Mouse (Mus musculus) forebrain, embryonic 14.5 days (tissue): ENCODE results near the gene Ston2. TPM values are rescaled to one million over a fixed set of nuclear protein-coding genes. Genes with fewer than 3 reads are reported as not detected.

Source experiments
- ATAC-seq: fragments of 200-750 bp; cut with Nextera tagmentation; 2 replicates; pipeline ENCODE4 v1.8.0; 2017; ENCODE audit warnings: mild to moderate bottlenecking, moderate library complexity
- DNase-seq: peaks from one replicate; pipeline ENCODE4 v3.0.0-alpha.2; 2015; ENCODE audit warnings: low spot score
- H3K27ac ChIP-seq: fragments of 300-500 bp; sonication (generic); 2 replicates; pipeline ENCODE4 v1.5.1; 2014; ENCODE audit warnings: low read depth, mild to moderate bottlenecking, control low read depth, low read length, moderate library complexity
- H3K27me3 ChIP-seq: fragments of 300-500 bp; sonication (generic); replicated peaks from 2 replicates; pipeline ENCODE4 v1.6.1; 2014; ENCODE audit warnings: low read length, control low read depth, mixed read lengths; ENCODE audit not compliant: control insufficient read depth, insufficient read depth
- H3K36me3 ChIP-seq: fragments of 300-500 bp; sonication (generic); 2 replicates; pipeline ENCODE4 v1.6.1; 2014; ENCODE audit warnings: low read length, control low read depth; ENCODE audit not compliant: control insufficient read depth, insufficient read depth
- H3K4me1 ChIP-seq: fragments of 300-500 bp; sonication (generic); 2 replicates; pipeline ENCODE4 v1.6.1; 2014; ENCODE audit warnings: antibody characterized with exemption, low read length, control low read depth; ENCODE audit not compliant: control insufficient read depth, insufficient read depth
- H3K4me2 ChIP-seq: fragments of 300-500 bp; sonication (generic); 2 replicates; pipeline ENCODE4 v1.6.1; 2014; ENCODE audit warnings: mild to moderate bottlenecking, control low read depth, low read length
- H3K4me3 ChIP-seq: fragments of 300-500 bp; sonication (generic); 2 replicates; pipeline ENCODE4 v1.5.1; 2014; ENCODE audit warnings: low read depth, low read length, control low read depth
- H3K9ac ChIP-seq: fragments of 300-500 bp; sonication (generic); 2 replicates; pipeline ENCODE4 v1.6.1; 2014; ENCODE audit warnings: mild to moderate bottlenecking, low read length, control low read depth, moderate library complexity
- H3K9me3 ChIP-seq: fragments of 300-500 bp; sonication (generic); replicated peaks from 2 replicates; pipeline ENCODE4 v1.6.1; 2016; ENCODE audit warnings: low read length, control low read depth, mixed read lengths; ENCODE audit not compliant: control insufficient read depth
- WGBS: fragments of 180-500 bp; shearing (Covaris S2); extraction: QIAGEN DNeasy Blood & Tissue Kit; methylation state at CpG from one replicate; pipeline ENCODE4 v1.1.7; 2014; 5-methylcytosine and 5-hydroxymethylcytosine counted together
- polyA plus RNA-seq: library from polyadenylated mRNA; unstranded; fragments of >200 nt; fragmentation: Nextera tagmentation; extraction: Ambion mirVana; gene quantifications from 2 replicates; pipeline ENCODE4 v1.2.1, GENCODE M21; 2014

Ston2 gene
- polyA plus RNA-seq, 1 experiment from 2014 or later: 5.6 TPM

- no peak for ATAC-seq
- Histone ChIP-seq H3K36me3 (peaks cover 10% of the 10 kb centered on the region; the same call in 1 of the 2 replicates), H3K4me2 (no peak overlapping the region), H3K27me3 (no peaks in the 10 kb centered on the region), H3K9me3 (no peaks in the 10 kb centered on the region; the same call in 1 of the 2 replicates), H3K4me3 (no peak overlapping the region), H3K9ac (no peak overlapping the region), H3K27ac (no peak overlapping the region), H3K4me1 (no peaks in the 10 kb centered on the region)
- no peak for DNase-seq
- 87% methylated on average over 15 of the region's 15 CpGs for WGBS
Measured at GRCm38 (mm10) chr12:91734246-91735027, 53.8 kb downstream of the Ston2 start.

DNA sequence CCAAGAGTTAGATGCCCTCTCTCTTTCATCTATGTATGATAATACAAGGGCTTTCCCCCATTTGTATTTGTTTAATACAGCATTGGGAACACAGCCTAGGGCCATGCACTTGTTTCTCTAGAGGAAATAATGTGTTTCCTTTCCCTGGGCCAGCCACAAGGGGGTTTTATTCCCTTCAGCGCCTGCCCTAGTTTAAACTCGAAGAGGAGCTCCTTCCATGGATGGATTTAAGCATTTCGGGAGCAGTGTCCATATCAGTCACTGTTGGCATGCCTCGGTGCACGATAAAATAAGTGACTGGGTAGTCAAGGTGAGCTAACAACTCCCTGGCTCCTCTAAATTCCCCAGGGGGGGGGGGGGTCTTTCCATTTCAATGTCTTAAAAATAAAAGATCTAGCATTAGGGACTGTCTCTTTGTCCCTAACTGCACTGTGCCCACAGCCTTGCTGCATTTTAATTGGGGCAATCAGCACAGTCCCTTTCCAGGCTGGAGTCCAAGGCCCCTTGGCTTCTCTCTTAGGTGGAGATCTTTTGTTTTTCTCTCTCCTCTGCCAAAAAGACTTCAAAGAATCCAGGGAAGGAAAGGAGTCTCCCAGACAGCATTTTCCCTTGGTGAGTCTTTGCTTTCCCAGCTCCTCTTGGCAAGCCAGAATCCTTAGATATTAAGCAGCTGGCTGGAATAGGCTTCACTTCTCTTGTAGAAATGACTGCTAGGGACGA lies 55.3 kb downstream of the Ston2 start:
- no peak overlapping the region for H3K9ac ChIP-seq
- peak overlapping the region; percentile 61; the same call in 1 of the 2 replicates for H3K27ac ChIP-seq
- H3K27me3 ChIP-seq: no peaks in the 10 kb centered on the region
- H3K4me3 ChIP-seq: no peak overlapping the region
- peaks cover 10% of the 10 kb centered on the region; the same call in 1 of the 2 replicates for H3K36me3 ChIP-seq
- DNase-seq: peak; percentile 87
- H3K4me1 ChIP-seq: no peaks in the 10 kb centered on the region
- 31% methylated on average over 6 of the region's 6 CpGs for WGBS
- no peaks in the 10 kb centered on the region; the same call in 1 of the 2 replicates for H3K9me3 ChIP-seq
- ATAC-seq: peak; percentile 93
- no peak overlapping the region for H3K4me2 ChIP-seq

GRCm38 (mm10) chr12:91726202-91726601 lies 62.0 kb downstream of the Ston2 start:
- Histone ChIP-seq H3K27me3 (no peaks in the 10 kb centered on the region), H3K27ac (no peak overlapping the region), H3K9me3 (no peaks in the 10 kb centered on the region), H3K4me3 (no peak overlapping the region), H3K4me2 (no peak overlapping the region), H3K36me3 (no peaks in the 10 kb centered on the region), H3K4me1 (no peaks in the 10 kb centered on the region), H3K9ac (no peak overlapping the region)
- ATAC-seq (no peak), DNase-seq (no peak)
- 89% methylated on average over 7 of the region's 7 CpGs for WGBS

- 82% methylated on average over 6 of the region's 6 CpGs for WGBS
- Histone ChIP-seq H3K9me3 (no peaks in the 10 kb centered on the region), H3K36me3 (no peaks in the 10 kb centered on the region), H3K4me3 (no peak overlapping the region), H3K9ac (no peak overlapping the region), H3K4me2 (no peak overlapping the region), H3K4me1 (no peaks in the 10 kb centered on the region), H3K27me3 (no peaks in the 10 kb centered on the region), H3K27ac (no peak overlapping the region)
- ATAC-seq (no peak), DNase-seq (no peak)
Measured at GRCm38 (mm10) chr12:91723912-91724311, 64.3 kb downstream of the Ston2 start.

- DNase-seq (no peak), ATAC-seq (no peak)
- Histone ChIP-seq H3K4me1 (no peaks in the 10 kb centered on the region), H3K4me2 (no peak overlapping the region), H3K36me3 (no peaks in the 10 kb centered on the region), H3K27me3 (no peaks in the 10 kb centered on the region), H3K4me3 (no peak overlapping the region), H3K9me3 (no peaks in the 10 kb centered on the region), H3K9ac (no peak overlapping the region), H3K27ac (no peak overlapping the region)
- 81% methylated on average over 7 of the region's 7 CpGs for WGBS
Measured at GRCm38 (mm10) chr12:91719134-91719533, 69.1 kb downstream of the Ston2 start.

DNA sequence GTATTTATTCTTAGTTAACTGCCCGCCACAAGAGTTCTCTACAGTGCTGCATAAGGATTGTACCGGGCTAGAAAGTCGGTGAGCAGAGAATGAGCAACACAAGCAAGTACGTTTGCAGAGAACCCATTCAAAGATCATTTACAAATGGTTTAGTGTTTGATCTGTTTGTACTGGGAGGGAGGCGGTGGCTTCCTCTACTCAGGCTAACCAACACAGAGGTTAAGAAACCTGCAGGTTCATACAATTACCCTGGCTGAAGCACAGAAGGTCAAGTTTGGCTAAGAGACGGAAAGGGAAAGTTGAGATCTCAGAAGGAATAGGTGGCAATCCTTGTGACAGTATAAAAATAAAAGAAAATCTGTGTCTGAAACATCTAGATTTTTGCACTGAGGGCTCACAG lies 72.5 kb downstream of the Ston2 start:
- peaks cover 6% of the 10 kb centered on the region for H3K4me1 ChIP-seq
- no peaks in the 10 kb centered on the region for H3K27me3 ChIP-seq
- no peak overlapping the region for H3K4me3 ChIP-seq
- no peaks in the 10 kb centered on the region for H3K9me3 ChIP-seq
- no peak for ATAC-seq
- no peak overlapping the region for H3K4me2 ChIP-seq
- 79% methylated on average over 6 of the region's 6 CpGs for WGBS
- no peak overlapping the region for H3K9ac ChIP-seq
- DNase-seq: no peak
- no peak overlapping the region for H3K27ac ChIP-seq
- no peaks in the 10 kb centered on the region for H3K36me3 ChIP-seq

GRCm38 (mm10) chr12:91713358-91713757 lies 74.8 kb downstream of the Ston2 start:
- H3K36me3 ChIP-seq: no peaks in the 10 kb centered on the region
- no peak overlapping the region for H3K27ac ChIP-seq
- DNase-seq: no peak
- no peaks in the 10 kb centered on the region for H3K9me3 ChIP-seq
- peaks cover 10% of the 10 kb centered on the region for H3K4me1 ChIP-seq
- ATAC-seq: no peak
- no peak overlapping the region for H3K4me2 ChIP-seq
- H3K4me3 ChIP-seq: no peak overlapping the region
- 92% methylated on average over 7 of the region's 7 CpGs for WGBS
- no peak overlapping the region for H3K9ac ChIP-seq
- H3K27me3 ChIP-seq: no peaks in the 10 kb centered on the region

GRCm38 (mm10) chr12:91711655-91712054 lies 76.5 kb downstream of the Ston2 start:
- H3K4me1 ChIP-seq: peaks cover 20% of the 10 kb centered on the region
- no peak overlapping the region for H3K4me2 ChIP-seq
- DNase-seq (no peak), ATAC-seq (no peak)
- no peak overlapping the region for H3K27ac ChIP-seq
- no peaks in the 10 kb centered on the region for H3K36me3 ChIP-seq
- H3K9me3 ChIP-seq: no peaks in the 10 kb centered on the region
- H3K27me3 ChIP-seq: no peaks in the 10 kb centered on the region
- H3K9ac ChIP-seq: no peak overlapping the region
- no peak overlapping the region for H3K4me3 ChIP-seq
- WGBS: 93% methylated on average over 4 of the region's 4 CpGs

DNA sequence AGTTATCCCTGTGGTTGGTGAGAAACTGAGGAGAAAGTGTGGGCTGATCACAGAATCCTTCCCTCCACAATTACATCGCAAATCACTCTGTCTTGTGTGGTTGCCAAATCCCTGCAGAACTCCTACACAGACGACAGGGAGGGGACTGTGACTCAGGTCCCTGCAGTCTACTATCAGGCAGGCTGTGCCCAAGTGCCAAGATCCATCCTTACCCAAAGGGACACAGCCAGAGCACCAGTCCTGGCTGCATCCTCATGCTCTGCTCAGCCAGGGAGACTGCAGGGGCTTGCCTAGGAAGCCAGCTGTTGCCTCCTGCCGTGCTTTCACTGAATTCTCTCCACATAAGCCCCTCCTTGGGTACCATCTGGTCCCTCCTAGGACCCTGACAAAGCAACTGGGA lies 77.3 kb downstream of the Ston2 start:
- H3K9ac ChIP-seq: no peak overlapping the region
- H3K9me3 ChIP-seq: no peaks in the 10 kb centered on the region
- peak overlapping the region; percentile 52; the same call in 1 of the 2 replicates for H3K27ac ChIP-seq
- no peak overlapping the region for H3K4me2 ChIP-seq
- H3K27me3 ChIP-seq: no peaks in the 10 kb centered on the region
- DNase-seq (peak; percentile 69), ATAC-seq (peak; percentile 79)
- no peak overlapping the region for H3K4me3 ChIP-seq
- 15% methylated on average over 3 of the region's 3 CpGs for WGBS
- H3K4me1 ChIP-seq: peaks cover 20% of the 10 kb centered on the region
- H3K36me3 ChIP-seq: no peaks in the 10 kb centered on the region
